ENCODE assay signal across 8 mouse cellular contexts in genomic region chr2:25501593-25502486, GRCm38 (mm10). TPM values are rescaled to one million over a fixed set of nuclear protein-coding genes. Genes with fewer than 3 reads are reported as not detected.
DNase-seq lines count a peak whose midpoint lies in the region; ATAC-seq and TF ChIP-seq lines count a peak whose summit lies in the region.

Gene C8g, minus strand, starts transcription at chr2:25501719.

- WGBS in lung, adult 2 months: 69% methylated on average over 20 of the region's 20 CpGs
- WGBS in forebrain, embryonic 15.5 days: 72% methylated on average over 20 of the region's 20 CpGs
- 72% methylated on average over 20 of the region's 20 CpGs for WGBS in liver, embryonic 13.5 days (ENCODE audit: insufficient replicate concordance)

- DNase-seq in lung, adult 2 months: no peak
- DNase-seq in lung, postnatal 4 days: no peak
- peak; percentile 13 for DNase-seq in brain, embryonic 14.5 days (ENCODE audit: low read depth)
- peak; percentile 29 for DNase-seq in liver, embryonic 13.5 days
- DNase-seq in layer of hippocampus, adult 11-12 months (ENCODE audit: low spot score): no peak
- no peak for DNase-seq in ovary, adult 18-20 months (ENCODE audit: low spot score)
- no peak for DNase-seq in lung, postnatal 25 days (ENCODE audit: low spot score)

- no peak for ATAC-seq in forebrain, embryonic 15.5 days (replicated peaks)
- ATAC-seq in liver, embryonic 13.5 days (ENCODE audit: low read depth): no peak

- no peaks in the 10 kb centered on the region for H3K27me3 ChIP-seq in forebrain, embryonic 15.5 days
- no peaks in the 10 kb centered on the region for H3K27me3 ChIP-seq in liver, embryonic 13.5 days

- H3K36me3 ChIP-seq in forebrain, embryonic 15.5 days: peaks cover 34% of the 10 kb centered on the region
- H3K36me3 ChIP-seq in liver, embryonic 13.5 days: peaks cover 34% of the 10 kb centered on the region

- peak within 1 kb of the TSS; percentile 59 for H3K27ac ChIP-seq in forebrain, embryonic 15.5 days (replicated peaks)
- H3K27ac ChIP-seq in liver, embryonic 13.5 days: peak within 1 kb of the TSS; percentile 87

- H3K4me1 ChIP-seq in lung, adult 2 months (ENCODE audit: control insufficient read depth, insufficient read depth, low read length): peaks cover 9% of the 10 kb centered on the region
- peaks cover 19% of the 10 kb centered on the region for H3K4me1 ChIP-seq in forebrain, embryonic 15.5 days
- peaks cover 69% of the 10 kb centered on the region for H3K4me1 ChIP-seq in liver, embryonic 13.5 days (replicated peaks)

- no peaks in the 10 kb centered on the region for H3K9me3 ChIP-seq in forebrain, embryonic 15.5 days
- H3K9me3 ChIP-seq in liver, embryonic 13.5 days (replicated peaks): no peaks in the 10 kb centered on the region

- H3K4me2 ChIP-seq in forebrain, embryonic 15.5 days (replicated peaks): peak within 1 kb of the TSS; percentile 97
- H3K4me2 ChIP-seq in liver, embryonic 13.5 days: peak within 1 kb of the TSS; percentile 84

- H3K4me3 ChIP-seq in lung, adult 2 months (replicated peaks; ENCODE audit: extremely low read depth, low read depth, low read length): peak within 1 kb of the TSS; percentile 81
- peak within 1 kb of the TSS; percentile 82 for H3K4me3 ChIP-seq in forebrain, embryonic 15.5 days
- peak within 1 kb of the TSS; percentile 74 for H3K4me3 ChIP-seq in liver, embryonic 13.5 days (replicated peaks)

- peak within 1 kb of the TSS; percentile 84 for H3K9ac ChIP-seq in forebrain, embryonic 15.5 days (replicated peaks)
- H3K9ac ChIP-seq in liver, embryonic 13.5 days: peak within 1 kb of the TSS; percentile 87

- TF ChIP-seq POLR2A in lung, adult 2 months (IDR thresholded peaks at IDR 0.05; ENCODE audit: borderline replicate concordance, extremely low read depth, low read depth, low read length): no peak
- no peak for TF ChIP-seq POLR2A in brain, embryonic 14.5 days (IDR thresholded peaks at IDR 0.05; ENCODE audit: borderline replicate concordance, extremely low read depth, insufficient read depth, insufficient read length, poor library complexity, severe bottlenecking)

- no peak for TF ChIP-seq CTCF in lung, adult 2 months (IDR thresholded peaks at IDR 0.05; ENCODE audit: insufficient read depth, low read length)
- TF ChIP-seq CTCF in brain, embryonic 14.5 days (IDR thresholded peaks at IDR 0.05; ENCODE audit: borderline replicate concordance, extremely low read depth, insufficient read depth, insufficient read length): no peak

RNA-seq across cellular contexts. Expression of gene C8g, which starts in this region (rescaled TPM):
- polyA plus RNA-seq in lung, adult 2 months (2012; rRNA removed): 2.5 and 2.7 TPM in 2 replicates
- polyA plus RNA-seq in brain, embryonic 14.5 days (2012; rRNA removed): 1.9 and 3.6 TPM in 2 replicates
- 3.4 and 4.7 TPM in 2 replicates for polyA plus RNA-seq in forebrain, embryonic 15.5 days (2015; fragmentation: Nextera tagmentation; extraction: Ambion mirVana)
- 25.8 and 26.8 TPM in 2 replicates for polyA plus RNA-seq in liver, embryonic 13.5 days (2015; fragmentation: Nextera tagmentation; extraction: Ambion mirVana)

Comparison
In these comparisons a context has a peak if more than half of its experiments do, and no peak if none do; other contexts are left out.
1. DNase-seq: peak in brain, embryonic 14.5 days (single experiment) and liver, embryonic 13.5 days (single experiment); none in lung, adult 2 months (single experiment), lung, postnatal 4 days (0 of 2), layer of hippocampus, adult 11-12 months (single experiment), ovary, adult 18-20 months (single experiment) and lung, postnatal 25 days (single experiment).
2. Peak in every context shown above with its lines, with median percentiles within 50 percentile points of each other: H3K4me3 ChIP-seq.